Mouse (Mus musculus) heart, adult 2 months (tissue): ENCODE measurements around the gene Srsf2.

Experiments used
- CTCF ChIP-seq: fragments of 200-600 bp; IDR thresholded peaks from 2 replicates; pipeline ENCODE4 v1.8.1; 2022; ENCODE audit warnings: antibody characterized with exemption, mild to moderate bottlenecking, moderate library complexity
- POLR2A ChIP-seq: fragments of 200-500 bp; IDR thresholded peaks from 2 replicates; pipeline ENCODE4 v1.6.1; 2011; ENCODE audit warnings: mild to moderate bottlenecking, low read depth, low read length, control low read depth; ENCODE audit not compliant: insufficient read depth

- no peak for TF ChIP-seq CTCF
- 0 out of 2 replicates have a peak, but pooled peaks have one; percentile 28 for TF ChIP-seq POLR2A
Measured at GRCm38 (mm10) chr11:116864444-116864843, 11.6 kb upstream of the Srsf2 start.
